Mouse (Mus musculus) forebrain, embryonic 14.5 days (tissue): ENCODE results near the gene Slc1a2. TPM values are rescaled to one million over a fixed set of nuclear protein-coding genes. Genes with fewer than 3 reads are reported as not detected.
A peak's percentile ranks its signal among the peaks of the same experiment; 100 is the strongest.

Source experiments
- ATAC-seq: fragments of 200-750 bp; cut with Nextera tagmentation; 2 replicates; pipeline ENCODE4 v1.8.0; 2017; ENCODE audit warnings: mild to moderate bottlenecking, moderate library complexity
- DNase-seq: peaks from one replicate; pipeline ENCODE4 v3.0.0-alpha.2; 2015; ENCODE audit warnings: low spot score
- H3K27ac ChIP-seq: fragments of 300-500 bp; sonication (generic); 2 replicates; pipeline ENCODE4 v1.5.1; 2014; ENCODE audit warnings: low read depth, mild to moderate bottlenecking, control low read depth, low read length, moderate library complexity
- H3K27me3 ChIP-seq: fragments of 300-500 bp; sonication (generic); replicated peaks from 2 replicates; pipeline ENCODE4 v1.6.1; 2014; ENCODE audit warnings: low read length, control low read depth, mixed read lengths; ENCODE audit not compliant: control insufficient read depth, insufficient read depth
- H3K36me3 ChIP-seq: fragments of 300-500 bp; sonication (generic); 2 replicates; pipeline ENCODE4 v1.6.1; 2014; ENCODE audit warnings: low read length, control low read depth; ENCODE audit not compliant: control insufficient read depth, insufficient read depth
- H3K4me1 ChIP-seq: fragments of 300-500 bp; sonication (generic); 2 replicates; pipeline ENCODE4 v1.6.1; 2014; ENCODE audit warnings: antibody characterized with exemption, low read length, control low read depth; ENCODE audit not compliant: control insufficient read depth, insufficient read depth
- H3K4me2 ChIP-seq: fragments of 300-500 bp; sonication (generic); 2 replicates; pipeline ENCODE4 v1.6.1; 2014; ENCODE audit warnings: mild to moderate bottlenecking, control low read depth, low read length
- H3K4me3 ChIP-seq: fragments of 300-500 bp; sonication (generic); 2 replicates; pipeline ENCODE4 v1.5.1; 2014; ENCODE audit warnings: low read depth, low read length, control low read depth
- H3K9ac ChIP-seq: fragments of 300-500 bp; sonication (generic); 2 replicates; pipeline ENCODE4 v1.6.1; 2014; ENCODE audit warnings: mild to moderate bottlenecking, low read length, control low read depth, moderate library complexity
- H3K9me3 ChIP-seq: fragments of 300-500 bp; sonication (generic); replicated peaks from 2 replicates; pipeline ENCODE4 v1.6.1; 2016; ENCODE audit warnings: low read length, control low read depth, mixed read lengths; ENCODE audit not compliant: control insufficient read depth
- WGBS: fragments of 180-500 bp; shearing (Covaris S2); extraction: QIAGEN DNeasy Blood & Tissue Kit; methylation state at CpG from one replicate; pipeline ENCODE4 v1.1.7; 2014; 5-methylcytosine and 5-hydroxymethylcytosine counted together
- polyA plus RNA-seq: library from polyadenylated mRNA; unstranded; fragments of >200 nt; fragmentation: Nextera tagmentation; extraction: Ambion mirVana; gene quantifications from 2 replicates; pipeline ENCODE4 v1.2.1, GENCODE M21; 2014

Slc1a2 gene
- polyA plus RNA-seq, 1 experiment from 2014 or later, result 12.0 TPM

- 84% methylated on average over 6 of the region's 6 CpGs for WGBS
- H3K4me2 ChIP-seq, result no peak overlapping the region
- no peaks in the 10 kb centered on the region for H3K4me1 ChIP-seq
- no peaks in the 10 kb centered on the region for H3K36me3 ChIP-seq
- H3K9ac ChIP-seq, result no peak overlapping the region
- no peak overlapping the region for H3K27ac ChIP-seq
- no peak overlapping the region for H3K4me3 ChIP-seq
- DNase-seq, result no peak
- no peaks in the 10 kb centered on the region for H3K27me3 ChIP-seq
- ATAC-seq, result no peak
- H3K9me3 ChIP-seq, result no peaks in the 10 kb centered on the region
Observed at GRCm38 (mm10) chr2:102815289-102815809, 156.9 kb downstream of the Slc1a2 start.

DNA sequence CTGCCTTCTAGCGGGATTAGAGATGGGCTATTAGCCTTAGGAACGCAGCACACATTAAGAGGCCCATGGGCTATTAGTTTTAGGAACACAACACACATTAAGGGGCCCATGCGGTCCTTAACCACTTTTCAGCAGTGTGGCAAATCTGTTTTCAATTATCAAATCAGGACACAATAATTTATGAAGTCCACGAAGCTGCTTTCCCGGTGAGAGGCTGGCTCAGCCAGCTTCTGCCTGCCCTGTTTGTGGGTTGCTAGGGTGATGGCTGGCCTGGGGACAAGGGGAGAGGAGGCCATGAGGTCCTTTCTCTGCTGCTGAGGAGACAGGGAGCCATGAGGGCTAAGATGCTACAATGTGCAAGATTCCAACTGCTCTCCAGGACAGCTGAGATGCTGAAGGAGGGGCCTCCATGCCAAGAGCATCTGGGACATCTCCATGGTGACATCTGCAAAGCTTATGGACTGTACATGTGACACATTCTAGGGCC is 161.8 kb downstream of the Slc1a2 start:
- Histone ChIP-seq H3K27me3 (no peaks in the 10 kb centered on the region), H3K9me3 (no peaks in the 10 kb centered on the region), H3K9ac (no peak overlapping the region), H3K4me2 (no peak overlapping the region), H3K36me3 (no peaks in the 10 kb centered on the region), H3K4me1 (no peaks in the 10 kb centered on the region), H3K27ac (no peak overlapping the region), H3K4me3 (no peak overlapping the region)
- 73% methylated on average over 5 of the region's 5 CpGs for WGBS
- ATAC-seq, result no peak
- DNase-seq, result no peak

DNA sequence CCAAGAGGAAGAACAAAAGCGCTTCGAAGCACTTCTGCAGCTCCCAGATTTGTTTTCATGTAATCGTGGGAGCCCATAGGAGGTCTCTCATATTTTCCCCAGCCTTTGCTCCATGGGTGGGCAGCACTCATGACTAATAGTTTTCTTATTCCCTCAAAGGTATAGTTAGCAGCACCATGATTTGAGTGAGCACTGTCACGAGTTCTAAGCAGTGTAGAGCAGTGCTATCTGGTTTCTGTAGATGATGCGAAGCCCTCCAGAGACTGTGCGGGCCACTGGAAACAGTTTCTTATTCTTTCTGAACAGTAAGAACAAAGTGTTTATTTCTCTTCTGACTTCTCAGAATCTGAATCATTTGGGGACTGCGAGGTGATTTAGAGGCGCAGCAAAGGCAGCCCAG is 162.3 kb downstream of the Slc1a2 start:
- H3K27me3 ChIP-seq, result no peaks in the 10 kb centered on the region
- no peaks in the 10 kb centered on the region for H3K36me3 ChIP-seq
- no peak for DNase-seq
- no peak for ATAC-seq
- no peaks in the 10 kb centered on the region for H3K9me3 ChIP-seq
- WGBS, result 87% methylated on average over 8 of the region's 8 CpGs
- H3K4me1 ChIP-seq, result no peaks in the 10 kb centered on the region
- no peak overlapping the region for H3K9ac ChIP-seq
- H3K4me2 ChIP-seq, result no peak overlapping the region
- no peak overlapping the region for H3K4me3 ChIP-seq
- H3K27ac ChIP-seq, result no peak overlapping the region

GRCm38 (mm10) chr2:102822036-102822435 is 163.6 kb downstream of the Slc1a2 start:
- no peak for DNase-seq
- H3K36me3 ChIP-seq, result no peaks in the 10 kb centered on the region

GRCm38 (mm10) chr2:102825961-102826633 is 167.6 kb downstream of the Slc1a2 start:
- WGBS, result 89% methylated on average over 9 of the region's 9 CpGs
- no peaks in the 10 kb centered on the region for H3K36me3 ChIP-seq
- no peaks in the 10 kb centered on the region for H3K9me3 ChIP-seq
- no peak overlapping the region for H3K27ac ChIP-seq
- DNase-seq, result no peak
- no peaks in the 10 kb centered on the region for H3K4me1 ChIP-seq
- H3K4me2 ChIP-seq, result no peak overlapping the region
- no peak overlapping the region for H3K4me3 ChIP-seq
- no peak overlapping the region for H3K9ac ChIP-seq
- ATAC-seq, result no peak
- no peaks in the 10 kb centered on the region for H3K27me3 ChIP-seq

More at GRCm38 (mm10) chr2:102822036-102822435, 163.6 kb downstream of the Slc1a2 start:
- H3K27ac ChIP-seq, result no peak overlapping the region
- H3K4me3 ChIP-seq, result no peak overlapping the region
- ATAC-seq, result no peak
- no peaks in the 10 kb centered on the region for H3K4me1 ChIP-seq
- no peak overlapping the region for H3K4me2 ChIP-seq
- no peaks in the 10 kb centered on the region for H3K27me3 ChIP-seq
- WGBS, result 90% methylated on average over 6 of the region's 6 CpGs
- H3K9me3 ChIP-seq, result no peaks in the 10 kb centered on the region
- no peak overlapping the region for H3K9ac ChIP-seq

DNA sequence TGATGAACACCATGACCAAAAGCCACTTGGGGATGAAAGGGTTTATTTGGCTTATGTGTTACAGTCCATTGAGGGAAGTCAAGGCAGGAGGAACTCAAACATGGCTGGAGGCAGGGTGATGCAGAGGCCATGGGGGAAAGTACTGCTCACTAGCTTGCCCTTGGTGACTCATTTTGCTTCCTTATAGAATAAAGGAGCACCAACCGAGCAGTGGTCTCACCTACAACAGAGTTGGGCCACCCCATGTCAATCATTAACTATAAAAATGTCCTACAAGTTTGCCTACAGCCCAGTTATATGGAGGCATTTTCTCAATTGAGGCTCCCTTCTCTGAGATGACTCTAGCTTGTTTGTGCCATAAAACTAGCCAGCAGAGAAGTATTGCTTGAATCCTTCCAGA is 169.4 kb downstream of the Slc1a2 start:
- H3K4me2 ChIP-seq, result no peak overlapping the region
- H3K27me3 ChIP-seq, result no peaks in the 10 kb centered on the region
- H3K4me3 ChIP-seq, result no peak overlapping the region
- H3K9ac ChIP-seq, result no peak overlapping the region
- 79% methylated on average over 1 of the region's 1 CpGs for WGBS
- DNase-seq (no peak), ATAC-seq (no peak)
- no peak overlapping the region for H3K27ac ChIP-seq
- no peaks in the 10 kb centered on the region for H3K9me3 ChIP-seq
- no peaks in the 10 kb centered on the region for H3K4me1 ChIP-seq
- no peaks in the 10 kb centered on the region for H3K36me3 ChIP-seq

GRCm38 (mm10) chr2:102828381-102828780 is 169.9 kb downstream of the Slc1a2 start:
- Histone ChIP-seq H3K4me2 (no peak overlapping the region), H3K27me3 (no peaks in the 10 kb centered on the region), H3K36me3 (no peaks in the 10 kb centered on the region), H3K9ac (no peak overlapping the region), H3K4me3 (no peak overlapping the region), H3K4me1 (no peaks in the 10 kb centered on the region), H3K9me3 (no peaks in the 10 kb centered on the region), H3K27ac (no peak overlapping the region)
- ATAC-seq (no peak), DNase-seq (no peak)
- WGBS, result 96% methylated on average over 7 of the region's 7 CpGs

DNA sequence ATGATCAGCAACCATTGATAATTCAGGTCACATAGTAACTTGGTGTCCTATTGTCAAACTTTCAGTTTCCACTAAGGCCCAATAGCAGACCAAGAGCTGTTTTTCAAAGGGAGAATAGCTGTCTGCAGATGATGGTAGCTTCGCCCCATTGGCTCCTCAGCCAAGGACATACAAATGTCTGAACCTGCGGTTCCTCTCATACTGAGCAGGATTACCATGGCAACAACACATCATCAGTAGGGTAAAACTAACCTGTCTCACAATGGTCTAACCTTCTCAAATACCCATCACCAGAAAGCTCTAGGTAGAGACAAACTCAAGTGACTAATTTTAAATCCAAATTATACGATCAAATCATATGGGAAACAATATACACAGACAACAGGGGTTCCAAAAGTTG is 170.7 kb downstream of the Slc1a2 start:
- H3K9ac ChIP-seq, result no peak overlapping the region
- no peak overlapping the region for H3K27ac ChIP-seq
- H3K4me1 ChIP-seq, result no peaks in the 10 kb centered on the region
- no peaks in the 10 kb centered on the region for H3K9me3 ChIP-seq
- no peaks in the 10 kb centered on the region for H3K36me3 ChIP-seq
- no peak overlapping the region for H3K4me2 ChIP-seq
- H3K27me3 ChIP-seq, result no peaks in the 10 kb centered on the region
- DNase-seq (no peak), ATAC-seq (0 out of 2 replicates have a peak, but pooled peaks have one; percentile 52)
- H3K4me3 ChIP-seq, result no peak overlapping the region
- WGBS, result 89% methylated on average over 3 of the region's 3 CpGs

- Histone ChIP-seq H3K36me3 (no peaks in the 10 kb centered on the region), H3K4me3 (no peak overlapping the region), H3K27ac (no peak overlapping the region), H3K9ac (no peak overlapping the region), H3K9me3 (no peaks in the 10 kb centered on the region), H3K27me3 (no peaks in the 10 kb centered on the region), H3K4me1 (no peaks in the 10 kb centered on the region), H3K4me2 (no peak overlapping the region)
- ATAC-seq (no peak), DNase-seq (no peak)
Observed at GRCm38 (mm10) chr2:102831547-102831946, 173.1 kb downstream of the Slc1a2 start.
